Mouse (Mus musculus): ENCODE results near the gene Adat3. TPM values are rescaled to one million over a fixed set of nuclear protein-coding genes. Genes with fewer than 3 reads are reported as not detected.
A peak's percentile ranks its signal among the peaks of the same experiment; 100 is the strongest.
"Not testable (repeated sequence)": the region's sequence is repeated elsewhere in the genome, so short reads cannot be mapped to it uniquely, and the experiment has no call there.

The Adat3 gene
- polyA plus RNA-seq, 1 experiment from 2014 or later, result 10.9 TPM

DNA sequence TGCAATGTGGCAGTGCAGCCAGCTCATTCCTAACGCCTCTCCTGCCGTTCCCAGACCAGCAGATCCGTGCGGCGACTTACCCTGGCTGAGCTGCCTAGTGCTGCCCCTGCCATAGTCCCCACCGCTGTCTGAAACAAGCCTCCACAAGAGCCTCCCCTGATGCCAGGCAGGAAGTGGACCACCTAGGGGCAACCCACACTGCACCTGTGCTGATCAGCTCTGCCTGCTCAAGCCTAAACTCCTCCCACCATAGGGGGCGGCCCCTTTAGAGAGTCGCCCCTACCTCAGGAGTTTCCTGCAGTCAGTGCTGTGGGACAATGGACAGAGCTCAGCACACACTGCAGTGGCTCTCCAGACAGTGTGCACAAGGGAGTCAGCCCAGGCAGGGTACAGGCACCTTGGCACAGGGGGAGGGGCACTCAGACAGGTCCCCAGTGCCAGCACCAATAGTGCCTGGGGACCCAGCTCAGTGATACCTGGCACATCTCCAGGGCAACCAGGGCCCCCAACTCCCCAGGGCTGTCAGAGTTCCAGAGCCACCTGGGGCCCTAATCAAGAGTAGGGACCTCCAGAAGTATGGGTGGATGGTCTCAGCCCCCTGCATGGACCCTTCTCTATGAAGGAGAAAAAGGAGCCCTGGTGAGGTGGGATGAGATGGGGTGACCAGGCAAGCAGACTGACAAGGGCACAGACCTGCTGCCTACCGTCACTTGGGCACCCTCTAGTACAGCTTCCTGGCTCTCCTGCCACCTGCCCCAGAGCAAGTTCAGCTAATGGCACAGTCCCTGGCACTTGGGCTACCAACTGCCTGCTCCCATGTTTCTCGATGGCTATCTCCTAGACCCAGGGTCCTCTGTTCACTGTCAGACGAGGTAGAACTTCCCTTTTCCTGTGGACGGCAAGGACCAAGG, 17.8 kb upstream of the Adat3 start:
- DNase-seq (ENCODE audit: low spot score), result no peak
- 75% methylated on average over 12 of the region's 12 CpGs for WGBS
- Histone ChIP-seq H3K36me3 (replicated peaks) (peaks cover 56% of the 10 kb centered on the region), H3K27me3 (replicated peaks; ENCODE audit: low read depth, poor library complexity, severe bottlenecking) (no peaks in the 10 kb centered on the region), H3K27ac (replicated peaks) (no peak overlapping the region), H3K4me3 (peak overlapping the region; percentile 8; the same call in 1 of the 2 replicates), H3K9me3 (no peaks in the 10 kb centered on the region), H3K4me1 (peaks cover 52% of the 10 kb centered on the region)

DNA sequence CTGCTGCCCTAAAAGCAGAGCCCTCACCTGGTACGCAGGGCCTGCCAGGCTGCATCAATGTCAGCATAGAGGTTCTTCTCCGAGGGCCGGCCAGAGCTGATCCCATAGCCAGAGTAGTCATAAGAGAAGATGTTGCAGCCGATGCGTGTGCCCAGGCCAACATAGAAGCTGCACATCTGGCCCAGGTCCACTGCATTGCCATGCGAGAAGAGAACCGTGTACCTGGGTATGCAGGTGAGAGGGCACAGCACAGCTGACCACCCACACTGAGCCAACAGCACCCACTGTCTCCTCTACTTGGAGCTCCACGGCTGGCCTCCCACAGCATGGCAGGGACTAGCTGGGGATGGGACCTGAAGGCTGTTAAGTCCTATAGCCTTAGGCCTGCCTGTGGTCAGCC, 17.1 kb upstream of the Adat3 start:
- Histone ChIP-seq H3K36me3 (replicated peaks) (peaks cover 56% of the 10 kb centered on the region), H3K27ac (replicated peaks) (no peak overlapping the region; the same call in 1 of the 2 replicates), H3K27me3 (replicated peaks; ENCODE audit: low read depth, poor library complexity, severe bottlenecking) (no peaks in the 10 kb centered on the region), H3K9me3 (no peaks in the 10 kb centered on the region), H3K4me3 (peak overlapping the region; percentile 35), H3K4me1 (peaks cover 53% of the 10 kb centered on the region)
- no peak for DNase-seq (ENCODE audit: low spot score)
- WGBS, result 95% methylated on average over 8 of the region's 8 CpGs

DNA sequence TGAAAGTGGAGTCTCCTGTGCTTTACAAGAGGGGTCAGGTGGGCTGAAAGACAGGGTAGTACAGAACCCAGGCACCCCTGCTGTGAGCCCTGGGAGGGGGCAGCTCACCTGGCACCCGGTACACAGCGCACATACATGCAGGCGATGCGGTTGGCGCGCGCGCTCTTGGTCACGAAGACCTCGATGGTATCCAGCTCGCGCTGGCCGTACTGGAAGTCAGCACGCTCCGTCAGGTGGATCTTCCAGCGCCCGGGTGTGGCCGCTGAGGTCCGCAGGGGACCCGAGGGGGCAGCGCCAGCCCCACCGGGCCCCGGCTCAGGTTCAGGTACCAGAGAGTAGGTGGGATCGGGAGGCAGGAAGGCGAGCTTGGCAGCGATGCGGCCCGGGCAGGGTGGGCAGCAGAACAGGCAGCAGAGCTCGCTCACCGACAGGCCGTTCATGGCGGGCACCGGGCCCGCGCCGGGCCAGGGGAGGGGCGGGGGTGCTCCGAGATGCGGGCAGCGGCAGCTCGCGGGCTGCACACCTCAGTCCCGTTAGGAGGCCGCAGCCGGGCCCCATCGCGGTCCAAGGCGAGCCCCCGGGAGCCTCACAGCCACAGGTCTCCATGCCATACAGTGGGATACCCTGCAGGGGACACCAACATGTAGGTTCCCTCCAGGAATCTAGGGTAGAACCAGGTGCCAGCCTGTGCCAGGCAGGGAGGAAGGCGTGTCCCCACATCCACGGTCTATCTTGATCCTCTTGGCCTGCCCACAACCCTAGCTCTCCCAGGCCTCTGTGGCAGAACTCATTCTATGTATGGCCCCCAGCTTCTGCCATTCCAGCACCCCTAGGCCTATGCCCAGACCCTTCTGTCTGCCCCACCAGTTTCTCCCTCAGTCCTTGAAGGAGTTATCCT, 16.0 kb upstream of the Adat3 start:
- peaks cover 48% of the 10 kb centered on the region for H3K36me3 ChIP-seq (replicated peaks)

DNA sequence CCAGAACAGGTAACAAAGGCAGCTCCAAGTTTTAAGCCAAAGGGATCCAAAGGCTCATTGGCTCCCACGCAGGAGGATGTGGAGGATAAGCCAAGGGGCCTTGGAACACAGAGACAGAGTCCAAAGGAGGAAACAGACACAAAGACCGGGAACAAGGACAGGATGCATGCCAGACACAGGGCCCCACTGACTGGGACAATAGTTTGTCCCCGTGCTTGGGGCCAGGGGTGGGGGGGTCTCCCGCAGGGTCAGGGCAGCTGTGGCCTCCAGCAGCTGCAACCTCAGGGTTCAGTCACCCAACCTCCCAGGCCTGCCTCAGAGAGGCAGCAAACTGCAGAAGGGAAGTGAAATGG, 15.4 kb upstream of the Adat3 start:
- peak; percentile 36 for DNase-seq (ENCODE audit: low spot score)
- H3K4me3 ChIP-seq, result peak overlapping the region; percentile 35; the same call in 1 of the 2 replicates
- H3K9me3 ChIP-seq, result no peaks in the 10 kb centered on the region
- no peaks in the 10 kb centered on the region for H3K27me3 ChIP-seq (replicated peaks; ENCODE audit: low read depth, poor library complexity, severe bottlenecking)
- peaks cover 44% of the 10 kb centered on the region for H3K36me3 ChIP-seq (replicated peaks)
- WGBS, result 40% methylated on average over 4 of the region's 4 CpGs
- peaks cover 53% of the 10 kb centered on the region for H3K4me1 ChIP-seq
- peak overlapping the region; percentile 78; the same call in 1 of the 2 replicates for H3K27ac ChIP-seq (replicated peaks)

More for the DNA sequence above, 16.0 kb upstream of the Adat3 start:
- Histone ChIP-seq H3K4me1 (peaks cover 53% of the 10 kb centered on the region), H3K4me3 (peak overlapping the region; percentile 35), H3K27ac (replicated peaks) (peak overlapping the region; percentile 78), H3K27me3 (replicated peaks; ENCODE audit: low read depth, poor library complexity, severe bottlenecking) (no peaks in the 10 kb centered on the region), H3K9me3 (no peaks in the 10 kb centered on the region)
- WGBS, result 96% methylated on average over 51 of the region's 51 CpGs
- no peak for DNase-seq (ENCODE audit: low spot score)

DNA sequence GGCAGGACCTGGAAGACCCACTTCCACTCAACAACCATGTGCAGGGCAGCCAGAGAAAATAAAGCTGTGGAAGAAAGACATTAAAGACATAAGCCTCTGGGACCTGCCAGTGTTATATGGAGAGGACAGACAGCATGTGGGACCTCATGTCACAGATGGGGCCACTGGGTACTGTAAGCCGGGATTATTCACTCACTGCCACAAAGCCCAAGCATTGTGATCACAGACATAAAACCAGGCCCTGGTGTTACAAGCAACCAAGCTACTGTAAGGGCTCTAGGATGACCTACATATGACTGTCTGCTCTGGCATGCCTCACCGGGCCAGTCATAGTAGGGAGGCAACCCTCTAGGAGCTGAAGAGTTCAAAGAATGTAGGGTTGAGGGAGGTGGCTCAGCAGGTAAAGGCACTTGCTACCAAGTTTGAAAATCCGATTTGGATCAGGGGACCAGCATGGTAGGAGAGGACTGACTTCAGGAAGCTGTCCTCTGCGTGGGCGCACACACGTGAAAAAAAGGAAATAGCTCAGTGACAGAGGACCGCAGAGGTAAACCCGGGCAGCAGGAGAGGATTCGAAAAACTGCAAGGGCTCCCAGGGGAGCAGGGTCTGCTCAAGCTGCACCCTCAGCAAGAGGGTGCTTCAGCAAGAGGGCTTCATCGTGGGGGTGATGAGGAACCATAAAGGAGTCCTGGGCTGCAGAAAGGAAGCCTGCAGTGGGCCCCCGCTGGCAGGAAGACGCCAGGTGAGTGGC, 13.4 kb upstream of the Adat3 start:
- Histone ChIP-seq H3K27ac (replicated peaks) (peak overlapping the region; percentile 88), H3K36me3 (replicated peaks) (peaks cover 26% of the 10 kb centered on the region), H3K4me3 (peak overlapping the region; percentile 93), H3K27me3 (replicated peaks; ENCODE audit: low read depth, poor library complexity, severe bottlenecking) (no peaks in the 10 kb centered on the region), H3K4me1 (peaks cover 45% of the 10 kb centered on the region), H3K9me3 (no peaks in the 10 kb centered on the region)
- no peak for DNase-seq (ENCODE audit: low spot score)
- 23% methylated on average over 12 of the region's 12 CpGs for WGBS

DNA sequence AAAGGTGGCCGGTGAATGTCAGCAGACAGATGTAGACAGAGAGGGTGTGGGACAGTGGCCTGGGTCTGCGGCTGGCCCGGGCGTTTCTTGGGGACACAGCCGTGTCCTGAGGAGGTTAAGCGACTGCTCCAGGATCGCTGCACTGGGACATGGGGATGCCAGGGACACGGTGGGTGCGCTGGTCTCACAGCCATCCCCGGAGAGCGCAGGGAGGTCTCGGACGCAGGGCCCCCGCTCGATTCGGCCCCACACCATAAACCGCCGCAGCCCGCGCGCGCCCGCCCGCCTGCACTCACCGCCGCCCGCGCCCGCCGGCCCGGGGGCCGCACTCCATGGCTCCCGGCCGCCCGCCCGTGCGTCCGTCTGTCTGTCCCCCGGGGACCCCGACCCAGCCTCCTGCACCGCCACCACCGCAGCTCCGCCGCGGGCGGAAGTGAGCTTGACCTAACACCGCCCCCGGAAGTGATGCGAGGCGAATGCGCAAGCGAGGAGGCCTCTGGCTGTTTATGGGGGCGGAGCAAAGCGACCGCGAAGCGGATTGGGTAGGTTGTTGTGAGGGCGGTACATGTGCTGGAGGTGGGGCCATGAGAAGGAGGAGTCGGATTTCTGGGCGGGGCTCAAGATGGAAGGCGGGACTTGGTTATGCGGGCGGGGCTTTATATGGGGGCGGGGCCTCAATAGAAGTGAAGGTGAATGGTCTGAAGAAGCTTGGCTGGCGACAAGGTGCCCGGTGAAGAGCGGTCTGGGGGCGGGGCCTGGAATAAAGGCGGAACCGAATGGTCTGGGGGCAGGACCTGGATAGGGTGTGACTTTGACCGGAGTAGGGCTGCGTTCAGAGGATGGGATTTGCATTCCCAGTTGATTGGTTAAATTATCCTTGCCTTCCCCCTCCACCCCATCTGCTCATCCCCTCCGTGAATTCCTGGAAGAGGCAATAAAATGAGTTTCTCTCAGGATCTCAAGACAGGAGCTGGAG, 12.5 kb upstream of the Adat3 start, which contains the start of gene Abhd17a:
Gene Abhd17a (minus strand): TSS at position 463 of the 976 bp plus-strand sequence.
- under 1% methylated on average over 73 of the region's 73 CpGs for WGBS
- Histone ChIP-seq H3K4me3 (peak within 1 kb of the TSS; percentile 93), H3K4me1 (peaks cover 37% of the 10 kb centered on the region), H3K27ac (replicated peaks) (peak within 1 kb of the TSS; percentile 88), H3K9me3 (no peaks in the 10 kb centered on the region), H3K36me3 (replicated peaks) (peaks cover 17% of the 10 kb centered on the region), H3K27me3 (replicated peaks; ENCODE audit: low read depth, poor library complexity, severe bottlenecking) (no peaks in the 10 kb centered on the region)
- DNase-seq (ENCODE audit: low spot score), result peak; percentile 99

DNA sequence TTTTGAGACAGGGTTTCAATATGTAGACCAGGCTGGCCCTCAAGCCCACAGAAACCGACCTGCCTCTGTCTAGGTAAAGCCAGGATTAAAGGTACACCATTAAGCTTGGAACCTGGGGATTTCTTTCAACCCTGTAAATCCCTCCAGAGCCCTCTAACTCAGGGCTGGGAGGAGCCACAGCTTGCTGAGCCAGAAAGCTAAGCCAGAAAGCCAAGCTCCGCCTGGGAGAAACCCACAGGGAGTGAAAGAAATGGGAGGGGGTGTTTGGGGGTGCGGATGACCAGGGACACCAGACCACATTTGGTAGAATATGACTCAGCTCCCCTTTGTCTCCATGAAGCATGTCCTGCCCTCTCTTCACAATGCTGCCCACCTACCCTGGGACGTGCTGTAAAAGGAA, 6.4 kb upstream of the Adat3 start:
- H3K4me1 ChIP-seq, result no peaks in the 10 kb centered on the region
- no peak for DNase-seq (ENCODE audit: low spot score)
- H3K9me3 ChIP-seq, result no peaks in the 10 kb centered on the region
- H3K27ac ChIP-seq (replicated peaks), result no peak overlapping the region
- WGBS, result 47% methylated on average over 4 of the region's 4 CpGs
- no peaks in the 10 kb centered on the region for H3K27me3 ChIP-seq (replicated peaks; ENCODE audit: low read depth, poor library complexity, severe bottlenecking)
- 0 out of 2 replicates have a peak overlapping the region, but pooled peaks have one; percentile 11 for H3K4me3 ChIP-seq
- no peaks in the 10 kb centered on the region for H3K36me3 ChIP-seq (replicated peaks)

DNA sequence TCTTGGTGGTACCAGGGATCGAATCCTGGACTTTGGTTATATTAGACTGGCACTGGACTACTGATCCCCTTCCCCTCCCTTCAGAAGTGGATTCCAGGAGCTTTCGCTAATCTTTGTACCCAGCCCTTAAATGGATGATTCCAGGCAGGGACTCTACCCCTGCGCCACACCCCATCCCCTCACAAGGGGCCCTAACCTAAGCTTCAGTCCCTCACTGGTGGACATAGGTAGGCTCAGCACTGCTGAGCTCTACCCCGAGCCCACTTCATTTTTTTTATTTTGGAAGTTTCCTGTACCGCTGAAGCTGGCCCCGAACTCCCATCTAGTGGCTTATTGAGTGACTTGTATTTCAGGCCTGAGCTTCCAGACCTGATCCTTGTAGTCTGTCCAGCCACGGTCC, 684 bp downstream of the Adat3 start:
- Histone ChIP-seq H3K4me3 (peak overlapping the region; percentile 85), H3K4me1 (peaks cover 24% of the 10 kb centered on the region), H3K36me3 (replicated peaks) (peaks cover 35% of the 10 kb centered on the region), H3K27me3 (replicated peaks; ENCODE audit: low read depth, poor library complexity, severe bottlenecking) (no peaks in the 10 kb centered on the region), H3K27ac (replicated peaks) (peak overlapping the region; percentile 89), H3K9me3 (no peaks in the 10 kb centered on the region)
- 36% methylated on average over 7 of the region's 7 CpGs for WGBS
- DNase-seq (ENCODE audit: low spot score), result no peak

DNA sequence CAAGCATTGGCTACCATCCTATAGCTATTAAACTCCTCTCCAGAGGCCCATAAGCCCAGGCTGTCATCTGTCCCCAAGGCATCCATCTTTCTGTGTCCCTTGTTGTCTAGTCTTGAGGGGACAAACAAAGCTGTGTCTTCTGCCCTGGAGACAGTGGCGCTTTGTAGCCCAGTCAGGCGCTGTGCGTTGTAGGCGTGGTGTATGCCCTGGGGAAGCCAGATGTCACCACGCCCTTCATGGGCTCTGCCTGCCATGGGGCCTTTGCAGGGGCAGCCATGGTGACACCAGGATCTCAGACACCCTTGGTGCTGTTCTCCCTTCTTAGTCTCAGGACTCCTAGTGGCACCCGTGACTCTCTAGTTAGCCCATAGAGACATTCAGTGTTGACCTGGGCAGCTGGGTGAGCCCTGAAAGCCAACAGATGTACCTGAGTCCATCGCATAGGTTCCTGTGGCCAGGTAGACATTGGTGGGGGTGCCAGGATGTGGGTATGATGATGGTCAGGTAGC, 1.4 kb downstream of the Adat3 start:
- no peaks in the 10 kb centered on the region for H3K27me3 ChIP-seq (replicated peaks; ENCODE audit: low read depth, poor library complexity, severe bottlenecking)
- 0 out of 2 replicates have a peak overlapping the region, but pooled peaks have one; percentile 89 for H3K27ac ChIP-seq (replicated peaks)
- 86% methylated on average over 7 of the region's 7 CpGs for WGBS
- peaks cover 24% of the 10 kb centered on the region for H3K4me1 ChIP-seq
- H3K36me3 ChIP-seq (replicated peaks), result peaks cover 41% of the 10 kb centered on the region
- peak overlapping the region; percentile 85 for H3K4me3 ChIP-seq
- no peaks in the 10 kb centered on the region for H3K9me3 ChIP-seq
- DNase-seq (ENCODE audit: low spot score), result no peak

DNA sequence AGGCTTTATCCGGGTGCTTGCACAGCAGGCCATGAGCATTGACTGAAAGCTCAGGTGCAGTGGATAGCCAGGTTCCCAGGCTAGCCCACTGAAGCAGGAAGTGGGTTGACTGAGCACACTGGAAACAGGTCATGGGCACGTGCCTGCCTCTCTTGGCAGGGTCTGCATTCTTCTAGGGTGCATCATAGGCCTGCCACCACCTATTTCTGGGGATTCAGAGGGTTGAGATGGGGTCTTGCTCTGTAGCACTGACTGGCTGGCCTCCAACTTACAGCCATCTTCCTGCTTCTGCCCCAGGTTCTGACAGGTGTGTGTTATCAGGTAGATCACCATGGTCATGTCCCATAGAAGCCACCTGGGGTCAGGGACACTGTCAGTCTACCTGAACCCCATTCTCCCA, 2.3 kb downstream of the Adat3 start:
- Histone ChIP-seq H3K27me3 (replicated peaks; ENCODE audit: low read depth, poor library complexity, severe bottlenecking) (no peaks in the 10 kb centered on the region), H3K4me3 (peak overlapping the region; percentile 85; the same call in 1 of the 2 replicates), H3K36me3 (replicated peaks) (peaks cover 51% of the 10 kb centered on the region), H3K4me1 (peaks cover 24% of the 10 kb centered on the region), H3K27ac (replicated peaks) (no peak overlapping the region), H3K9me3 (no peaks in the 10 kb centered on the region)
- no peak for DNase-seq (ENCODE audit: low spot score)
- WGBS, result 90% methylated on average over 2 of the region's 2 CpGs

DNA sequence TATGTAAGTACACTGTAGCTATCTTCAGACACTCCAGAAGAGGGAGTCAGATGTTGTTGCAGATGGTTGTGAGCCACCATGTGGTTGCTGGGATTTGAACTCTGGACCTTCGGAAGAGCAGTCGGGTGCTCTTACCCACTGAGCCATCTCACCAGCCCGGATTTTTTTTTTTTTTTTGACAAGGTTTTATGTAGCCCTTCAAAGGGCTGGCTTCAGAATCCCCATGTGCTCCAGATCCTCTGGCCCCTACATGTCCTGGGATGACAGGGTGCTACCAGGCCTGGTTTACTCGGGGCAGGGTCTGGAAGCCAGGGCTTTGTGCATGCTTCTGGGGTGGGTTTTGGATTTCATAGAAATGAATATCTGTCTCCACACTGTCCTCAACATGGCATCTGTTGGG, 3.0 kb downstream of the Adat3 start, which contains the start of gene Gm49322:
Gene Gm49322 (plus strand): TSS at position 301 of the 400 bp plus-strand sequence.
- peaks cover 24% of the 10 kb centered on the region for H3K4me1 ChIP-seq
- H3K4me3 ChIP-seq, result peak within 1 kb of the TSS; percentile 85; the same call in 1 of the 2 replicates
- not testable (repeated sequence) for H3K27me3 ChIP-seq (replicated peaks; ENCODE audit: low read depth, poor library complexity, severe bottlenecking); H3K9me3 ChIP-seq; H3K27ac ChIP-seq (replicated peaks); DNase-seq (ENCODE audit: low spot score)
- H3K36me3 ChIP-seq (replicated peaks), result peaks cover 58% of the 10 kb centered on the region
- WGBS, result 88% methylated on average over 4 of the region's 4 CpGs
